Mouse (Mus musculus) hematopoietic stem cell, adult 5-6 weeks (primary cell): ENCODE data around the gene 1110004F10Rik. TPM values are rescaled to one million over a fixed set of nuclear protein-coding genes. Genes with fewer than 3 reads are reported as not detected.

Experiments used
- ATAC-seq, 2 experiments: fragments of 125-278 bp in 1 of 2; replicated peaks in 1 of 2; 2 replicates each; pipeline ENCODE4 v1.8.0; 2016 to 2017; ENCODE audit warnings: inconsistent platforms in 2 of 2, mild to moderate bottlenecking in 2 of 2, moderate number of reproducible peaks in 2 of 2, low read depth in 1 of 2, moderate TSS enrichment in 1 of 2; ENCODE audit not compliant: low FRiP score in 2 of 2, poor library complexity in 2 of 2, severe bottlenecking in 2 of 2, insufficient read depth in 1 of 2, low TSS enrichment in 1 of 2
- total RNA-seq: library from RNA; stranded (forward); fragments of 172-1452, 232-1000 nt; gene quantifications from 2 replicates; pipeline ENCODE4 v1.2.3, GENCODE M21; 2017

1110004F10Rik gene
- total RNA-seq: 281 and 347 TPM in 2 replicates

DNA sequence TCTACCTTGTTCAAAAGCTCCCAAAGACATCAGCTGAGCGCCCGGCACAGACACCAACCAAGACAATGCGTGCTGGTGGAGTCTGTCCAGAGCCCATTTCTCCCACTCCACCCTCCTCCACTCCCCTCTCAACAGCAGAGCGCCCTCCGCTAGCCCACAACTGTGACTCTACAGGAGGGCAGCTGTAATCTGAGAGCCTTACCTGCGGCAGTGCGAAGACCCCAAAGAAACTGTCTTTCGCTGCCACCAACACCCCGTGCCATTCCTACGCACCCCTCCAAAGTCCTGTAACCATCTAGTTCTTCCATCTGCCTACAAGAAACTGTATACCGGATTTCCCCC lies at the start of gene 1110004F10Rik:
Gene 1110004F10Rik, plus strand, starts transcription at position 202 of the 342 bp plus-strand sequence.
- ATAC-seq: 0 out of 4 replicates have a peak, but pooled peaks have one; percentile 5 to 7

DNA sequence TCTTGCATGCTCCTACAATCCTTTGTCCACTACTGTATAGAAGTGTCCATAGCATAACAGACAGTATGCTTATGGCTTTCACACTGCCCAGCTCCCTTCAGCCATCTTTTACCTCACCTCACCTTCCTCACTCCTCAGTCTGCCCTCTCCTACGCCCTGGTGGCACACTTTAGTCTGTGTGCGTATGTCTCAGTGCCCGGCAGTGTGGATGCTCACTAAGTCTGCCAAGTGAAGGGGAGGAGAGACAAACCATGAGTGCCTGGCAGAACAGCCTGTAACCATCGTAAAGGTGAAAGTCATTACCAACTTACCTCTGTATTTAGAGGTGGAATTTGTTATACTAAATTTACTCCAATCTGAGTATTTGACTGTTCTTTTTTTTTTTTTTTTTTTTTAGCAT lies 36.5 kb upstream of the 1110004F10Rik start:
- ATAC-seq: no peak

- ATAC-seq: no peak
Observed at GRCm38 (mm10) chr7:116029991-116030390, 9.2 kb upstream of the 1110004F10Rik start.

GRCm38 (mm10) chr7:116030597-116031387 lies 8.4 kb upstream of the 1110004F10Rik start:
- ATAC-seq: no peak

- ATAC-seq: 0 out of 4 replicates have a peak, but pooled peaks of 1 of the 2 experiments have one; percentile 8
Observed at GRCm38 (mm10) chr7:116031388-116031717, 7.8 kb upstream of the 1110004F10Rik start.

DNA sequence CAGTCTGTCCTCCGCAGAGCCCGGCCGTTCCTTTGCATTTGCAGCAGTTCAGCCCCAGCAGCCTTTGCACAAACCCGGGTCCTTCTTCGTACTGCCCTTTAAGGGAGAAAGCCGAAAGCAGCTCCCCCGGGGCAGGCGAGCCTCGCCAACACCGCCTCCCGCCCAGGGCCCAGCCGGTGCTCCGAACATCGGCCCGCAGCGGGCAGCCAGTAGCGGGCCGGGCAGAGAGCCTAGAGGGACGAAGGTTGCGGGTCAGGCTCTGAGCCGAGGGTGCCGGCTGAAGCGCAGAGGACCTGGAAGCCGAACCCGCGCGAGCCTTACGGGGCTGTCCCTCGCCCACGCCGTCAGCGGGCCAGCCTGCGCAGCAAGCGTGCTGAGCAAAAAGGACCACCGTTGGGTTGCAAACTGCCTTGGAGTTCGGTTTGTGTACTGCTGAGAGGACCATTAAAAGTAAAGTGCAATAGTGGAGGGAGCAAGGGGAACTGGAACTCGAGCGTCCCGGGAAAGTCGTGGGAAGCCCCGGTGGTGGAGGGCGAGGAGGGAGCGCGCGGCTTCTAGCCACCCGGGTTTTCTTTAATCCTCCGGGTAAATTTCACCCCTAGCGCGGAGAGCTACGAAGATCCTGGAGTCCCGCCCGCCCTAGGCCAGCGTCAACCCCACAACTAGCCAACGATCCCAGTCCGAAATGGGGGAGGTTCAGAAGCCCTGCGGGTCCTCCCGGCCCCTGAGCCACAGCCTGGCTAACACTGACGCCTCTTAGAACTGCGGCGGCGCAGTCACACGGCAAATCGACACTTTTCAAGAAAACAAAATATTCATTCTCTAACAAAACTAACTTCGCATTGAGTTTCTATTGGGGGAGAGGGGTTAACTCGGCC lies 7.2 kb upstream of the 1110004F10Rik start:
- ATAC-seq: peak; percentile 29; a peak in 3 of 4 replicates

GRCm38 (mm10) chr7:116032596-116033307 lies 6.4 kb upstream of the 1110004F10Rik start:
- ATAC-seq: peak in 1 of 2 experiments; percentile 58; a peak in 2 of 4 replicates

GRCm38 (mm10) chr7:116033371-116034241 lies 5.6 kb upstream of the 1110004F10Rik start:
- ATAC-seq: peak in 1 of 2 experiments; percentile 13; a peak in 2 of 4 replicates

DNA sequence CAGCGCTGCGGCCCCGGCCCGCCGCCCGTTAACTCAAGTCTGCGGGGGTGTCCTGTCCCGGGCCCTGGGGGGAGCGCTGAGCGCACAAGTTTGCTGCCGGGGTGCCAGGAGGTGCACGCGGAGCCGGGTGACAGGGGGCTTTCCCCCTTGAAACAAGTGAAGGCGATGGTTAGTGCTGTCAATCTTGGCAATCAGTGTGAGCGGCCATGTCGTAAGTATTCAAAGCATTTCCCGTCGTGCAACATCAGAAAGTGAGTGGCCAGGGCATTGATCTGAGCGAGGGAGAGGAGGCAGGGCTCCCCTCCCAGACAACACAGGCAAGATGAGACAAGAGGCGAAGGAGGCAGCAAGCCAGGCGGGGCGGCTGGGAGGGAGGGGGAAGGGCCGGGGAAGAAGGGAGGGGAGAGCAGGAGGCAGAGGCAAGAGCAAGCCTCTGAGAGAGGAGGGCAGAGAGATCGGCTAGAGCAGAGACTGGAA lies 4.9 kb upstream of the 1110004F10Rik start:
- no peak for ATAC-seq

DNA sequence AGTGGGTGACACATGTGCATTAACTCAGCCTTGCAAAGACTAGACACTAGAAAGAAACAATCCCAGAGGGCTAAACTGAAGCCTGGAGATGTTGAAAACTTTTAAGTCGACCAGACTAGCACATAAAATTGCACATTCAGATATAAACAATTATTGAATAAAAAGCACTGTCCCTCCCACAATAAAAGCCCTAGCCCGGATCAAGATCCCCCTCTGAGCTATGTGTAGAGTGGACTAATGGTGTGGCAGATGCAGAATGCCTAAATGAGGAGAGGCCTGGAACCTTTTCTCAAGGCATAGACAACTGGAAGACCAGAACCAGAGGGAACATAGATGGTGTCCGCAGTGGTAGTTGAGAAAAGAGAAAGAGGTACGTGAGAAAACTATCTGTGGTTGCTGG lies 3.7 kb upstream of the 1110004F10Rik start:
- no peak for ATAC-seq

GRCm38 (mm10) chr7:116036591-116037555 lies 2.3 kb upstream of the 1110004F10Rik start:
- no peak for ATAC-seq

- no peak for ATAC-seq
Observed at GRCm38 (mm10) chr7:116038024-116038423, 1.2 kb upstream of the 1110004F10Rik start.

- no peak for ATAC-seq
Observed at GRCm38 (mm10) chr7:116038511-116038910, 686 bp upstream of the 1110004F10Rik start, which contains the start of gene Sox6. Gene Sox6 (minus strand): TSS chr7:116038796.

DNA sequence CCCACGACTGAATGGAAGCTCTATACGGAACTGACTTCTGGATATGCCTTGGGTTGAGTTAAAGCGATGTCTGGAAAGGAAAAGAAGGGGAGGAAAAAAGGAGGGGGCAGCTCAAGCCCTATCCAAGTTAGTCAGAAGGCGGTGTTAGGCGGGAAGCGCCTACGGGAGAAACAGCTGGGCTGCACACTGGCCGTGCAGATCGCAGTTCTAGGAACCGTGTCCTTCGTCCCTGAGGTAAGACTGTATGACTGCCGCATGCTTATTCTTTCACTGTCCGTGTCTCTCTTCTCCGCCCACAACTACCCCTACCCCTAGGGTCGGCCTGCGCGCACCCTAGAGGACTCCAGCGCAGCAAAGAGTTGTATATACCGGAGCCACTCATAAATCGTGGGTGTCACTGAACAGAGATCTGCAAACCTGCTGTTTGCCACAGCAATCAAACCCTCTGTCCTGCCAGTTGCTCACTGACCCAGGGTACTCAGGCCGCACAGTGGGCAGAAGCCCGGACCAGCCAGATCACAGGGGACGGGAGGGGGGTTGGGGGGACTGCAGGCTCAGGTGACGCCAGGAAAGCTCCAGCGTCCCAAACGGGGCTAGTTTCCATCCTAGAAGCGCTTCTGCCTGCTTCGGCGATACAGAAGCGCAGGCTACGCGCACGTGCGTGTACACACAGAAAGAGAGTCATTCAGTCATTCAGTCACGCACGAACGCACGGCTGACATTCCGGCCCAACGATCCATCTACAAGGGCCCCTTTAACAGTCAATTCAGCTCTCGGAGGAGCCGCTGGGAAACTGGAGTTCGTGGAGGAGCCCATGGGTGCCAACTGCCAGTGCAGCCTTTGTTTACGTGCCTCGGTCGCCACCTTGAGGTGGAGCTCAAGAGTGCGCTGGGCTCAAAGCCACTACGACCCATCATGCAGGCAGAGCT lies 605 bp downstream of the 1110004F10Rik start:
- ATAC-seq: peak; percentile 86 to 95
